Mouse (Mus musculus) WW6 (cell line): ENCODE measurements around the gene Wdr75.

ENCODE experiments used
- DNase-seq: peaks from one replicate; pipeline ENCODE4 v3.0.0-alpha.2; 2013; ENCODE audit warnings: low read depth, low spot score

Wdr75 gene

DNA sequence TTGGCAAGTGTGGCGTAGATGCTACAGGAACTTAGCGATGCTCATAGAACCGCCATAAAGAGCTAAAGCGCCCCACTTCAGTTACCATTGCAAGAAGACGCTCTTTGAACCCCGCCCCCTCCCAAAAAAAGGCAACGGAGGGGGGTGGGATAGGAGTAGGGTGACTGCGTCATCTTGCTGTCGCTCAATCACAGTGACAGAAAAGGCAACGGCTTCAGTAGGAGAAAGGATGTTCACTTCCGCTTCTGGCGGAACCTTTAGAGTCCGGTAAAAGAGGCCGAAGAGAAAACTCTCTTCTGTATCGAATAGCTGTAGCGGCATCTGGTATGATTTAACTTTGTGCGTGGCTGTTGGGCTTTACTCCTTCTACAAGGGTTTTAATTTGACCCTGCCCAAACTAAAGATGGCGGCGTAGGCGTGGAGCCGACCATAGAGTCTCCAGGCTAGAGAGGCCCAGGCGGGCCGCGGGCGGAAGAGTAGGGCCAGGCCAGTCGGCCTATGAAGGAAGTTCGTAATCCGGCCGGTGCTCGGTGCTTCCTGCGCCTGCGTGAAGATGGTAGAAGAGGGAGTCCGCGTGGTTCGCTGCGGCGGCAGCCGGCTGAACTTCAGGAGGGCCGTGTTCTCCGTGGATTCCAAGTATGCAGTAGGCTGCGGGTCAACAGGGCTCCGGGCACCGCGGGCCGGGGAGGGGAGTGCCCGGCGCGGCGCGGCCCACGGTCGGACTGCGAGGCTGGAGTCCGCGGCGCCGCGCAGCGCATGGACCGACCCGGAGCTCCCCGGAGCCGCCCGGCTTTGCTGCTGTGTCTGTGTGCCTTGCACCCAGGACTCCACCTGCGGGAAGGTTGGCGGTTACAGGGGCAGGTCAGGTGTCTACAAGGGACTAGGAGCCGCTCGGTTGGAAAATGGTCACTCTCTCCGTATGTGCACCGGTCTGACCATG lies at the start of gene Wdr75:
TSS of gene Wdr75 (plus strand) at position 198 of the 940 bp plus-strand sequence.
- peak; percentile 84 for DNase-seq

GRCm38 (mm10) chr1:45755902-45756301 lies 39.1 kb upstream of the Wdr75 start:
- DNase-seq = no peak

GRCm38 (mm10) chr1:45756707-45757106 lies 38.3 kb upstream of the Wdr75 start:
- no peak for DNase-seq

GRCm38 (mm10) chr1:45758011-45758410 lies 37.0 kb upstream of the Wdr75 start:
- DNase-seq = no peak

- no peak for DNase-seq
Measured at GRCm38 (mm10) chr1:45760667-45761467, 34.1 kb upstream of the Wdr75 start.

GRCm38 (mm10) chr1:45761468-45761795 lies 33.5 kb upstream of the Wdr75 start:
- no peak for DNase-seq

- DNase-seq = no peak
Measured at GRCm38 (mm10) chr1:45765678-45766077, 29.3 kb upstream of the Wdr75 start.

DNA sequence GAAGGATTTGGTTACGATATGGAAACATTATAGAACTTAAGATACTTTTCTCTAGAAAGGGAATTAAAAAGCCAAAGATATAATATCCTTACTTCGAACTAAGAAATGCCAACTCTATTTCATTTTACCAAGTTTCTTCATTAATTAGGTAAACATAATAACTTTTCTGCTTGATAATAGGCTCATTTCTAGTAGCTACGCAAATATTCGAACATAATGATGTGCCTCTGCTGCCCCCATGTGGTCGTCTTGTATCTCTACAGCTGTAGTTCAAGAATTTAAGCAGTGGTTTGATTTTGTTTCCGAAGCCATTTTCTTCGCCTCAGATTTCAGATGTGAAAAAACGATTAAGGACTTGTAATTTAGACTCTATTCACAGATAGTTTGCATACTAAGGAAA lies 28.8 kb upstream of the Wdr75 start:
- no peak for DNase-seq

GRCm38 (mm10) chr1:45767533-45767932 lies 27.4 kb upstream of the Wdr75 start:
- no peak for DNase-seq

DNA sequence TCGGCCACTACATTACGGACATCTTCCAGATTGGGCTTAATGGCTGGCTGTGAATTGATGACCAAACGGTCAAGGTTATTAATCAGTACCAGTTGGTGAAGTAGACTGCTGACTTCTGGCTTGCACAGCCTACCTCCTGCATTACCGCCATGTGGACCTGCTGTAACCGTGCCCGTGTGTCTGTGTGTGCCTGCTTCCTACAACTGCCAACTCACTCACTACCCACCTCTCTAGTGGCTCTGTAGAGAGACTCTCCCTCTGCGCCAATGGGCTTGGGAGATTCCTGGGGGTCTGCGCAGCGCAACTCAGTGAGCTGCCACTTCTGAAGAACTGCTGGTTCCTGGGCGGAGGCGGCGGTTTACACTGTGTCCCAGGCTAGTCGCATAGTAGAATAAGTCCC lies 25.6 kb upstream of the Wdr75 start:
- DNase-seq = no peak

GRCm38 (mm10) chr1:45770051-45770450 lies 24.9 kb upstream of the Wdr75 start:
- no peak for DNase-seq

DNA sequence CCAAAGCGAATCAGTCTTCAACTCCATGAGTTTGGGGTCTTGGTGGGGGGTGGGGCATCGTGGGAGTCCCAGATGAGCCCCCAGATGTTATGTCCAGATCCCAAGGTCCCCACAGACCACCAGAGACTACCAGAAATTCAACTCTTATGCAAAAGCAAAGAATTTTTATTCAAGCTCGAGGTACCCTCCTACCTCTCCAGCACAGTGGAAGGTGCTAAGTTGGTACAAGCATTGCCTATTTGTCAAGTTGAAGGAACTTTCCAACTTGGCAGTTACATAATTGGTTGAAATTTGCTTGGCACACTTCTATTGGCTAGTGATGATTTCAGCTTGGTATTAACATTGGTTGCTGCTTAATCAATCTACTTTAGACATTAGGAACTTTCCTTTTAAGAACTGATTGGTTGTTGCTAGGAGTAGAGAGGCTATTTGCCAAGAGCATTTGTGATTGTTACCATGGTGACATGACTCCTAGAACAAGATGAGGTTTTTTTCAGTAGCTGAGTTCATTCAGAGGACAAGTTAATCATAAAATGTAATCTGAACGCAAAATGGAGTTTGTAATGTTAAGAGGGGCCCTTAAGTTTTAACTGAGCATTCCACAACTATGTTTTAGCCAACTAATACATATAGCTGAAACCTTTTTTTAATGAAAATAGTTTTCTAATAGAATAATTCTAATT lies 14.2 kb upstream of the Wdr75 start:
- DNase-seq = no peak

GRCm38 (mm10) chr1:45816889-45817288 lies 21.9 kb downstream of the Wdr75 start:
- DNase-seq = no peak

DNA sequence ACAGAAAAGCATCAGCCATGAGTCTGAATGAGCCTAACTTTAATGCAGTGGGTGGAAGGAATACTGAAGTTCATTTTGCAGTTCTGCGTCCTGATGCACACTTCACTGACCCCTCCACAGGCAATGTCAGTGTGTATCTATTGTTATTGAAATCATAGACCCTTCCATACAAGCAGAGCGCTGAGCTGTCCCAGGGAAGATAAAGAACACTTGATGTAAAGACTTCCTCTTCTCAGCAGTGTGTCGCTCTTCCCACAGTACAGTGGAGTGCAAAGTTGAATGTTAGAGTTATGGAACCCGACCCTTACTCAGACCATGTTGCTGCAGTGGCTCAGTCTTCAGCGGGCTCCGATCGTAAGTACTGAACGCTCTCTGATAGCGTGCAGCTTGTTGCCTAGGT lies 23.6 kb downstream of the Wdr75 start:
- DNase-seq = no peak

GRCm38 (mm10) chr1:45824441-45824840 lies 29.5 kb downstream of the Wdr75 start:
- no peak for DNase-seq

DNA sequence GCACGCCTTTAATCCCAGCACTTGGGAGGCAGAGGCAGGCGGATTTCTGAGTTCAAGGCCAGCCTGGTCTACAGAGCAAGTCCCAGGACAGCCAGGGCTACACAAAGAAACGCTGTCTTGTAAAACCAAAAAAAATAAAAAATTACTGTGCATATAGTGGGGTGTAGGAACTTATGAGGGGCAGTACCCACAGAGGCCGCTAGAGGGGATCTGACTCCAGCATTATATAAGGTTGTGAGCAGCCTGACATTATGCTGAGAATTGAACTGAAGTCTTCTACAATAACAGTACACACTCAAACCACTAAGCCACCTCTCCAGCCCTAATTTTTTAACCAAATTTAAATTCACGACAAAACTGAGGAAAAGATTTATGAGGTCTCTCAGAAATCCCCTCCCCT lies 30.2 kb downstream of the Wdr75 start:
- DNase-seq = peak; percentile 20

- DNase-seq = no peak
Measured at GRCm38 (mm10) chr1:45825630-45826029, 30.7 kb downstream of the Wdr75 start.

DNA sequence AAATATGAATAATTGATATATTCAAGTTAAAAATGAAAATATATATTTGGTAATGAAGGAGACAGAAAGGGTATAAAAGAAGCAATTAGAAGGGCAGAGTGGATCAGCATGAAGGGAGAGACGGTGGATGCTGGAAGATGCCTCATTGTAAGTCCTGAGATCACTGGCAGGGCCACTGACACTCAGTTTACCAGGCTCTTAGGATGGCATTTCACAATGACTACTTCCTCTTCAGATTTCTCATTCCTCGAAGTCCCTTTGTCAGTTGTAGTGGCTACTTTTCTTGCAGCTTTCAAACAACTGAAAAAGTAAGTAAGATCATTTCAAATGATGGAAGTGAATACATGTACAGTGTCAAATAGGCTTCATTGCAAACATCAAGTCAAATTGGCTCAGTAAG lies 31.2 kb downstream of the Wdr75 start:
- no peak for DNase-seq

DNA sequence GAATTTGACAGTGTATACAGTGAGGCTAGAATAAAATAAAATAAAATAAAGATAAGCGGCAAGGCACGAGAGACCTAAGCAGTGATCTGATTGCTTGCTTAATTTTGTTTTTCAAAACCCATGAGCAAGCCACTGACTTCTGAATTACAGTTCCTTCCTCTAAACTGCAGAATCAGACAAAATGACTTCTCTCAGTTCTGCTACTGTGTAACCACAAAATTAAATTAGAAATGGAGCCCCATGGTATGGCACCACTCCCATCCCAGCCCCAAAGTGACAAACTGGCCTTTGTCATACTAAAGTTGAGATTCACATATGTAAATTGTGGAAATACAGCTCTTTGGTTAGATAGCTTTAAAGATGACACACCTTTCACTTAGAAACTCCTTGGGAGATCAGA lies 31.8 kb downstream of the Wdr75 start:
- DNase-seq = no peak

DNA sequence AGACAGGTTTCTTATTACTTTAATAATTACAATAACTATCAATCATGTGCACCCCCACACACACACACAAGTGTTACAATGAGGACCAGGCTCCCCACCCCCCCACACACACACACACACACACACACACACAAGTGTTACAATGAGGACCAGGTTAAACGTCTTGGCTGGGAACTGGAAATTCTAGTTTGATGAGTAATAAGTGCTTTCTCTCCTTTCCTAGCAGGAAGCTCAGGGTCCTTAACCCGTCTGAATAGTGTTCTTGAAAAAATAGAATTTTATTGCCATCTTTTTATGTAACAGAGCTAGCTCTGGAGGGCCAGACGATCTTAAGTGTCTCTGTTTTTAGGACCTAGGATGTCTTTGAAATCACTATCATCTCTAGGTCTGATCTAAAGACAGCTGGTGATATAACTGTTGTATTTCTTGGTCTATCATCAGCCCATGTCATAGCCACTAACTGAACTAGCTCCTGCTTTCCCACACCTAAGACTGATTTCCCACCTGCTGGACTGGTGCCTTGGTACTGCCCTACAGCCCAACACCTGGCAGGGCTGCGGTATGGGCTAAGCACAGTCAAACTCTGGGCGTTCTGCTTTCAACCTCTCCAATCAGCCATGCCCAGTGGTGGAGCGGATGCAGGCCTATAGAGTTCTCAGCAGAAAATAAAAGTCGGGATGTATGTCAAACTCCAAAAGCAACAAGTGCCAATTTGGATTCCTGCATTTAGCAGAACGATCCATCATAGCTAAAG lies 35.7 kb downstream of the Wdr75 start:
- DNase-seq = no peak

DNA sequence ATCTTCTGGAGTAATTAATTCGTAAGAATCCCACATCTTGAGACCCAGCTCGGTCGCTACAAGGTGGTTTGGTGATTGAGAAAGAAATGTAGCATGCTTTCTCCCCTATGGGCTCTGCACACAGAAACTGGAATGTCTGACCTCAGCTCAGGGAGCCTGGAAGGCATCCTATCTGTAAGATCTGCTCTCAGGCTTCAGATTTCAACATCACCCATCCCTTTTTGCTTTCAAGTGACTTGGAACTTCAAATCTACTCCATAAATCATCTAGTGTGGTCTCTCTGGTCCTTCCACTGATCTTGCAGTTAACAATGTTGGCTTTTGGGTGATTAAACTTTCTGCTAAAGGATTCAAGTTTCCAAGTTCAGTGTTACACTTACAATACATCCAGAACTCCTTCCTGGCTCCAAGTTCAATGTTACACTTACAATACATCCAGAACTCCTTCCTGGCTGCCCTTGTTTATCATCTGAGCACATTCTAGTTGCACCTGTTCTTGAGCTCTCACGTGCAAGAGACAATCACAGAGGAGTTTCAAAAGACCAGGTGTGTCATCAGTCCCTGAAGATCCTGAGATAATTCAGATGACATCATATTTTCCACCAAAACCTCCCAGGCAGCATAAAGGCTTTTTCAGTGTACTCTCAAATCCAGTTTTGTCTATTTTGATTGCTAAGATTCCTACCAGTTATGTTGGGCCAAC lies 40.5 kb downstream of the Wdr75 start:
- no peak for DNase-seq
